Mouse (Mus musculus) neural tube, embryonic 14.5 days (tissue): Measurements from ENCODE around the gene Samd15. TPM values are rescaled to one million over a fixed set of nuclear protein-coding genes. Genes with fewer than 3 reads are reported as not detected.
"Not testable (repeated sequence)": the region's sequence is repeated elsewhere in the genome, so short reads cannot be mapped to it uniquely, and the experiment has no call there.

Experiments used
- ATAC-seq: fragments of 200-750 bp; cut with Nextera tagmentation; 2 replicates; pipeline ENCODE4 v1.8.0; 2017; ENCODE audit warnings: low read depth, mild to moderate bottlenecking, moderate TSS enrichment, moderate library complexity
- H3K27ac ChIP-seq: fragments of 300-500 bp; sonication (generic); 2 replicates; pipeline ENCODE4 v1.5.1; 2014; ENCODE audit warnings: low read depth, mild to moderate bottlenecking, control low read depth, low read length, moderate library complexity, mixed read lengths
- H3K27me3 ChIP-seq: fragments of 300-500 bp; sonication (generic); 2 replicates; pipeline ENCODE4 v1.6.1; 2014; ENCODE audit warnings: low read length; ENCODE audit not compliant: control insufficient read depth, insufficient read depth
- H3K36me3 ChIP-seq: fragments of 300-500 bp; sonication (generic); 2 replicates; pipeline ENCODE4 v1.6.1; 2014; ENCODE audit warnings: low read length, mixed read lengths; ENCODE audit not compliant: control insufficient read depth, insufficient read depth
- H3K4me1 ChIP-seq: fragments of 300-500 bp; sonication (generic); 2 replicates; pipeline ENCODE4 v1.6.1; 2014; ENCODE audit warnings: low read length; ENCODE audit not compliant: control insufficient read depth, insufficient read depth
- H3K4me2 ChIP-seq: fragments of 300-500 bp; sonication (generic); 2 replicates; pipeline ENCODE4 v1.6.1; 2014; ENCODE audit warnings: mild to moderate bottlenecking, low read depth, low read length, control low read depth
- H3K4me3 ChIP-seq: fragments of 300-500 bp; sonication (generic); 2 replicates; pipeline ENCODE4 v1.5.1; 2014; ENCODE audit warnings: low read depth, low read length, control low read depth, mixed read lengths
- H3K9ac ChIP-seq: fragments of 300-500 bp; sonication (generic); replicated peaks from 2 replicates; pipeline ENCODE4 v1.6.1; 2014; ENCODE audit warnings: low read depth, mild to moderate bottlenecking, control low read depth, low read length, mixed read lengths
- H3K9me3 ChIP-seq: fragments of 300-500 bp; sonication (generic); 2 replicates; pipeline ENCODE4 v1.6.1; 2016; ENCODE audit warnings: low read length; ENCODE audit not compliant: control insufficient read depth
- WGBS: fragments of 180-500 bp; shearing (Covaris S2); extraction: QIAGEN DNeasy Blood & Tissue Kit; methylation state at CpG from one replicate; pipeline ENCODE4 v1.1.7; 2014; 5-methylcytosine and 5-hydroxymethylcytosine counted together
- polyA plus RNA-seq: library from polyadenylated mRNA; unstranded; fragments of >200 nt; fragmentation: Nextera tagmentation; extraction: Ambion mirVana; gene quantifications from 2 replicates; pipeline ENCODE4 v1.2.1, GENCODE M21; 2014

The Samd15 gene
- polyA plus RNA-seq, 1 experiment from 2014 or later, result 3.2 TPM

GRCm38 (mm10) chr12:87195069-87195468, 4.5 kb upstream of the Samd15 start:
- no peaks in the 10 kb centered on the region for H3K36me3 ChIP-seq

GRCm38 (mm10) chr12:87196310-87196709, 3.2 kb upstream of the Samd15 start:
- Histone ChIP-seq H3K4me1 (peaks cover 8% of the 10 kb centered on the region), H3K36me3 (no peaks in the 10 kb centered on the region), H3K4me3 (no peak overlapping the region), H3K27me3 (no peaks in the 10 kb centered on the region), H3K4me2 (no peak overlapping the region), H3K9ac (no peak overlapping the region), H3K27ac (no peak overlapping the region), H3K9me3 (no peaks in the 10 kb centered on the region)
- no peak for ATAC-seq

More at GRCm38 (mm10) chr12:87195069-87195468, 4.5 kb upstream of the Samd15 start:
- no peaks in the 10 kb centered on the region for H3K27me3 ChIP-seq
- no peak for ATAC-seq
- H3K27ac ChIP-seq, result no peak overlapping the region
- H3K9ac ChIP-seq, result no peak overlapping the region
- no peaks in the 10 kb centered on the region for H3K9me3 ChIP-seq
- H3K4me2 ChIP-seq, result no peak overlapping the region
- 84% methylated on average over 1 of the region's 1 CpGs for WGBS
- H3K4me3 ChIP-seq, result no peak overlapping the region
- H3K4me1 ChIP-seq, result peaks cover 8% of the 10 kb centered on the region

GRCm38 (mm10) chr12:87198792-87199191, 731 bp upstream of the Samd15 start:
- ATAC-seq, result no peak
- WGBS, result 42% methylated on average over 6 of the region's 6 CpGs
- Histone ChIP-seq H3K4me3 (peak overlapping the region; percentile 54), H3K36me3 (no peaks in the 10 kb centered on the region), H3K27me3 (no peaks in the 10 kb centered on the region), H3K4me2 (peak overlapping the region; percentile 60), H3K9me3 (no peaks in the 10 kb centered on the region), H3K27ac (no peak overlapping the region), H3K4me1 (peaks cover 8% of the 10 kb centered on the region), H3K9ac (peak overlapping the region; percentile 87; the same call in 1 of the 2 replicates)

- peak within 1 kb of the TSS; percentile 54 for H3K4me3 ChIP-seq
- H3K4me1 ChIP-seq, result peaks cover 8% of the 10 kb centered on the region
- H3K27me3 ChIP-seq, result no peaks in the 10 kb centered on the region
- H3K36me3 ChIP-seq, result no peaks in the 10 kb centered on the region
- no peaks in the 10 kb centered on the region for H3K9me3 ChIP-seq
- under 1% methylated on average over 60 of the region's 70 CpGs for WGBS
- peak within 1 kb of the TSS; percentile 80 for H3K27ac ChIP-seq
- ATAC-seq, result peak; percentile 98
- H3K9ac ChIP-seq, result peak within 1 kb of the TSS; percentile 87
- H3K4me2 ChIP-seq, result peak within 1 kb of the TSS; percentile 60
These were observed 557 bp downstream of the Samd15 start, which contains the start of gene Tmed8 for GRCm38 (mm10) chr12:87199973-87200586. Gene Tmed8 (minus strand): TSS chr12:87200454.

GRCm38 (mm10) chr12:87201694-87202093, 2.2 kb downstream of the Samd15 start:
- Histone ChIP-seq H3K9ac (no peak overlapping the region), H3K4me2 (no peak overlapping the region), H3K27ac (no peak overlapping the region), H3K27me3 (no peaks in the 10 kb centered on the region), H3K9me3 (no peaks in the 10 kb centered on the region), H3K36me3 (no peaks in the 10 kb centered on the region), H3K4me1 (peaks cover 8% of the 10 kb centered on the region), H3K4me3 (no peak overlapping the region)
- 77% methylated on average over 5 of the region's 5 CpGs for WGBS
- ATAC-seq, result no peak

- not testable (repeated sequence) for ATAC-seq, H3K27ac ChIP-seq, H3K4me2 ChIP-seq, H3K36me3 ChIP-seq, H3K9me3 ChIP-seq, H3K9ac ChIP-seq, H3K27me3 ChIP-seq, H3K4me1 ChIP-seq, H3K4me3 ChIP-seq
- 95% methylated on average over 5 of the region's 5 CpGs for WGBS
These were observed 6.3 kb downstream of the Samd15 start for GRCm38 (mm10) chr12:87205789-87206188.

GRCm38 (mm10) chr12:87212844-87213606, 13.5 kb downstream of the Samd15 start:
- no peak for ATAC-seq
- no peak overlapping the region for H3K4me3 ChIP-seq
- H3K36me3 ChIP-seq, result no peaks in the 10 kb centered on the region
- H3K27me3 ChIP-seq, result no peaks in the 10 kb centered on the region
- H3K9ac ChIP-seq, result no peak overlapping the region
- H3K4me1 ChIP-seq, result no peaks in the 10 kb centered on the region
- H3K9me3 ChIP-seq, result no peaks in the 10 kb centered on the region
- H3K4me2 ChIP-seq, result no peak overlapping the region
- H3K27ac ChIP-seq, result no peak overlapping the region
- 65% methylated on average over 2 of the region's 2 CpGs for WGBS

- 72% methylated on average over 2 of the region's 2 CpGs for WGBS
- ATAC-seq, result no peak
- no peaks in the 10 kb centered on the region for H3K4me1 ChIP-seq
These were observed 16.5 kb downstream of the Samd15 start for GRCm38 (mm10) chr12:87216053-87216452.

GRCm38 (mm10) chr12:87217596-87217995, 18.1 kb downstream of the Samd15 start:
- no peak overlapping the region for H3K4me3 ChIP-seq
- no peak overlapping the region for H3K9ac ChIP-seq
- no peaks in the 10 kb centered on the region for H3K36me3 ChIP-seq
- no peak overlapping the region for H3K27ac ChIP-seq
- no peaks in the 10 kb centered on the region for H3K4me1 ChIP-seq
- ATAC-seq, result no peak
- no peaks in the 10 kb centered on the region for H3K27me3 ChIP-seq
- H3K9me3 ChIP-seq, result no peaks in the 10 kb centered on the region
- no peak overlapping the region for H3K4me2 ChIP-seq

More at GRCm38 (mm10) chr12:87216053-87216452, 16.5 kb downstream of the Samd15 start:
- no peaks in the 10 kb centered on the region for H3K27me3 ChIP-seq
- no peak overlapping the region for H3K9ac ChIP-seq
- no peaks in the 10 kb centered on the region for H3K36me3 ChIP-seq
- H3K9me3 ChIP-seq, result no peaks in the 10 kb centered on the region
- no peak overlapping the region for H3K4me3 ChIP-seq
- no peak overlapping the region for H3K27ac ChIP-seq
- H3K4me2 ChIP-seq, result no peak overlapping the region
